In genomic region chr14:11960269-11961121, GRCm38 (mm10) we compare ENCODE assay signal across 12 mouse cellular contexts.
DNase-seq lines count a peak whose midpoint lies in the region; ATAC-seq and TF ChIP-seq lines count a peak whose summit lies in the region.
"Had no signal": no experiment of that assay in that cellular context is flagged by ENCODE, and none has a peak within 500 bp of the region (broad histone marks: within the 10 kb centered on the region; RNA-seq: fewer than 3 reads in every experiment).

No protein-coding gene starts in this region.

- no peaks in the 10 kb centered on the region for H3K9me3 ChIP-seq in forebrain, embryonic 12.5 days
- H3K9me3 ChIP-seq in hindbrain, embryonic 15.5 days, result no peaks in the 10 kb centered on the region
- no peaks in the 10 kb centered on the region for H3K9me3 ChIP-seq in neural tube, embryonic 14.5 days (ENCODE audit: control insufficient read depth, low read length)
- H3K9me3 ChIP-seq in stomach, postnatal 0 days (ENCODE audit: control insufficient read depth, low read length), result no peaks in the 10 kb centered on the region
- H3K9me3 ChIP-seq: limb, embryonic 10.5 days had no signal

- ATAC-seq in forebrain, embryonic 12.5 days (ENCODE audit: low FRiP score), result peak; percentile 90
- peak; percentile 69 for ATAC-seq in hindbrain, embryonic 15.5 days (ENCODE audit: low FRiP score, low read depth)
- peak; percentile 72 for ATAC-seq in neural tube, embryonic 14.5 days (ENCODE audit: low read depth)
- ATAC-seq in stomach, postnatal 0 days (ENCODE audit: low FRiP score, low TSS enrichment), result no peak

- no peak overlapping the region for H3K4me2 ChIP-seq in forebrain, embryonic 12.5 days
- no peak overlapping the region for H3K4me2 ChIP-seq in hindbrain, embryonic 15.5 days
- H3K4me2 ChIP-seq in neural tube, embryonic 14.5 days (ENCODE audit: low read depth, low read length), result no peak overlapping the region
- no peak overlapping the region for H3K4me2 ChIP-seq in stomach, postnatal 0 days (replicated peaks; ENCODE audit: low read depth)

- WGBS in forebrain, embryonic 12.5 days, result 34% methylated on average over 15 of the region's 15 CpGs
- 53% methylated on average over 15 of the region's 15 CpGs for WGBS in hindbrain, embryonic 15.5 days
- WGBS in neural tube, embryonic 14.5 days, result 49% methylated on average over 15 of the region's 15 CpGs
- WGBS in stomach, postnatal 0 days, result 75% methylated on average over 15 of the region's 15 CpGs

- H3K4me1 ChIP-seq in forebrain, embryonic 12.5 days, result peaks cover 10% of the 10 kb centered on the region; the same call in 1 of the 2 replicates
- peaks cover 8% of the 10 kb centered on the region for H3K4me1 ChIP-seq in hindbrain, embryonic 15.5 days (replicated peaks)
- 0 out of 2 replicates have a peak, but pooled peaks cover 3% of the 10 kb centered on the region for H3K4me1 ChIP-seq in neural tube, embryonic 14.5 days (ENCODE audit: control insufficient read depth, insufficient read depth, low read length)
- no peaks in the 10 kb centered on the region for H3K4me1 ChIP-seq in stomach, postnatal 0 days (replicated peaks; ENCODE audit: control insufficient read depth, insufficient read depth)

- H3K9ac ChIP-seq in forebrain, embryonic 12.5 days, result no peak overlapping the region
- H3K9ac ChIP-seq in hindbrain, embryonic 15.5 days, result no peak overlapping the region
- H3K9ac ChIP-seq in neural tube, embryonic 14.5 days (replicated peaks; ENCODE audit: low read depth, low read length), result no peak overlapping the region
- no peak overlapping the region for H3K9ac ChIP-seq in stomach, postnatal 0 days (ENCODE audit: low read length)

- no peak overlapping the region for H3K4me3 ChIP-seq in layer of hippocampus, adult 2 months
- no peak overlapping the region for H3K4me3 ChIP-seq in forebrain, embryonic 12.5 days (replicated peaks)
- no peak overlapping the region for H3K4me3 ChIP-seq in hindbrain, embryonic 15.5 days
- H3K4me3 ChIP-seq in neural tube, embryonic 14.5 days (ENCODE audit: low read depth, low read length), result no peak overlapping the region
- H3K4me3 ChIP-seq in stomach, postnatal 0 days (ENCODE audit: low read depth, low read length), result no peak overlapping the region
- H3K4me3 ChIP-seq: limb, embryonic 10.5 days had no signal

- TF ChIP-seq CTCF in layer of hippocampus, adult 2 months (conservative IDR thresholded peaks at IDR 0.05), result no peak
- no peak for TF ChIP-seq CTCF in stomach, postnatal 0 days (IDR thresholded peaks at IDR 0.05; ENCODE audit: low read depth)

- peak; percentile 19 to 55 for DNase-seq in layer of hippocampus, adult 2 months (ENCODE audit: low spot score in 2 of 2)
- no peak for DNase-seq in layer of hippocampus, adult 9-10 months (ENCODE audit: low spot score)
- no peak for DNase-seq in heart, postnatal 25 days (ENCODE audit: low spot score)
- no peak for DNase-seq in testis, postnatal 10 days (ENCODE audit: low spot score)
- DNase-seq in stomach, postnatal 0 days (ENCODE audit: low spot score), result no peak
- DNase-seq: heart, postnatal 10 days; lung, adult 2 months had no signal

- no peaks in the 10 kb centered on the region for H3K36me3 ChIP-seq in forebrain, embryonic 12.5 days (replicated peaks)
- H3K36me3 ChIP-seq in hindbrain, embryonic 15.5 days, result no peaks in the 10 kb centered on the region
- H3K36me3 ChIP-seq in neural tube, embryonic 14.5 days (ENCODE audit: control insufficient read depth, insufficient read depth, low read length), result no peaks in the 10 kb centered on the region
- H3K36me3 ChIP-seq in stomach, postnatal 0 days (ENCODE audit: control insufficient read depth, insufficient read depth, low read length), result no peaks in the 10 kb centered on the region
- H3K36me3 ChIP-seq: limb, embryonic 10.5 days had no signal

- peaks cover 52% of the 10 kb centered on the region for H3K27me3 ChIP-seq in forebrain, embryonic 12.5 days
- no peaks in the 10 kb centered on the region for H3K27me3 ChIP-seq in hindbrain, embryonic 15.5 days
- H3K27me3 ChIP-seq in neural tube, embryonic 14.5 days (ENCODE audit: control insufficient read depth, insufficient read depth, low read length), result no peaks in the 10 kb centered on the region
- no peaks in the 10 kb centered on the region for H3K27me3 ChIP-seq in stomach, postnatal 0 days (ENCODE audit: control insufficient read depth, insufficient read depth, low read length)

- TF ChIP-seq EP300 in stomach, postnatal 0 days (optimal IDR thresholded peaks at IDR 0.05), result no peak

- intact Hi-C loops in heart, postnatal 25 days (cut with DNase I), result no loop called here

- no peak overlapping the region for H3K27ac ChIP-seq in layer of hippocampus, adult 2 months
- H3K27ac ChIP-seq in forebrain, embryonic 12.5 days, result no peak overlapping the region
- no peak overlapping the region for H3K27ac ChIP-seq in hindbrain, embryonic 15.5 days (replicated peaks)
- H3K27ac ChIP-seq in neural tube, embryonic 14.5 days (ENCODE audit: low read depth, low read length), result no peak overlapping the region
- no peak overlapping the region for H3K27ac ChIP-seq in stomach, postnatal 0 days (replicated peaks)
- H3K27ac ChIP-seq: kidney, postnatal 0 days; limb, embryonic 10.5 days had no signal

Comparison
In these comparisons a context has a peak if more than half of its experiments do, and no peak if none do; other contexts are left out.
1. DNase-seq: peak in layer of hippocampus, adult 2 months (2 of 2); none in layer of hippocampus, adult 9-10 months (single experiment), heart, postnatal 25 days (single experiment), testis, postnatal 10 days (single experiment) and stomach, postnatal 0 days (single experiment).